Mouse (Mus musculus) erythroblast, embryonic 14.5 days (primary cell): ENCODE measurements around the gene Gm9918. TPM values are rescaled to one million over a fixed set of nuclear protein-coding genes. Genes with fewer than 3 reads are reported as not detected.

ENCODE experiments used
- H3K27me3 ChIP-seq: 2 replicates; pipeline ENCODE4 v1.6.1; 2012; ENCODE audit warnings: inconsistent platforms; ENCODE audit not compliant: control insufficient read depth
- H3K36me3 ChIP-seq: 2 replicates; pipeline ENCODE4 v1.6.1; 2012; ENCODE audit warnings: mild to moderate bottlenecking, inconsistent platforms; ENCODE audit not compliant: control insufficient read depth
- H3K4me1 ChIP-seq: 2 replicates; pipeline ENCODE4 v1.6.1; 2012; ENCODE audit warnings: inconsistent platforms; ENCODE audit not compliant: control insufficient read depth
- H3K4me3 ChIP-seq: replicated peaks from 2 replicates; pipeline ENCODE3; 2012; ENCODE audit warnings: moderate library complexity, mild to moderate bottlenecking, inconsistent platforms
- H3K9me3 ChIP-seq: 2 replicates; pipeline ENCODE4 v1.6.1; 2012; ENCODE audit warnings: low read length, inconsistent platforms, mixed read lengths; ENCODE audit not compliant: control insufficient read depth
- GATA1 ChIP-seq: IDR thresholded peaks from 2 replicates; pipeline ENCODE4 v1.6.1; 2012; ENCODE audit warnings: low read length, inconsistent platforms, mixed read lengths
- TAL1 ChIP-seq: IDR thresholded peaks from 3 replicates; pipeline ENCODE4 v1.6.1; 2012; ENCODE audit warnings: low read length, inconsistent platforms, mixed read lengths
- polyA plus RNA-seq: library from polyadenylated mRNA; stranded (reverse); fragments of >175 nt; gene quantifications from 2 replicates; pipeline ENCODE4 v1.2.3, GENCODE M21; 2012

The Gm9918 gene
- polyA plus RNA-seq, 1 experiment: not detected

- Histone ChIP-seq H3K27me3 (peaks cover 96% of the 10 kb centered on the region), H3K4me1 (peaks cover 19% of the 10 kb centered on the region), H3K4me3 (no peak overlapping the region), H3K36me3 (no peaks in the 10 kb centered on the region), H3K9me3 (no peaks in the 10 kb centered on the region; the same call in 1 of the 2 replicates)
- TF ChIP-seq GATA1 (no peak), TAL1 (no peak)
Observed at GRCm38 (mm10) chr15:102249967-102250366, 20.4 kb upstream of the Gm9918 start.

GRCm38 (mm10) chr15:102250521-102250920, 19.8 kb upstream of the Gm9918 start:
- TF ChIP-seq GATA1 (no peak), TAL1 (no peak)
- no peaks in the 10 kb centered on the region; the same call in 1 of the 2 replicates for H3K9me3 ChIP-seq
- peaks cover 19% of the 10 kb centered on the region for H3K4me1 ChIP-seq
- peaks cover 96% of the 10 kb centered on the region for H3K27me3 ChIP-seq
- H3K4me3 ChIP-seq: no peak overlapping the region
- no peaks in the 10 kb centered on the region for H3K36me3 ChIP-seq

GRCm38 (mm10) chr15:102255547-102256255, 14.7 kb upstream of the Gm9918 start:
- Histone ChIP-seq H3K36me3 (no peaks in the 10 kb centered on the region), H3K27me3 (peaks cover 93% of the 10 kb centered on the region), H3K9me3 (peaks cover 2% of the 10 kb centered on the region; the same call in 1 of the 2 replicates), H3K4me1 (peaks cover 5% of the 10 kb centered on the region), H3K4me3 (no peak overlapping the region)
- TF ChIP-seq GATA1 (no peak), TAL1 (no peak)

DNA sequence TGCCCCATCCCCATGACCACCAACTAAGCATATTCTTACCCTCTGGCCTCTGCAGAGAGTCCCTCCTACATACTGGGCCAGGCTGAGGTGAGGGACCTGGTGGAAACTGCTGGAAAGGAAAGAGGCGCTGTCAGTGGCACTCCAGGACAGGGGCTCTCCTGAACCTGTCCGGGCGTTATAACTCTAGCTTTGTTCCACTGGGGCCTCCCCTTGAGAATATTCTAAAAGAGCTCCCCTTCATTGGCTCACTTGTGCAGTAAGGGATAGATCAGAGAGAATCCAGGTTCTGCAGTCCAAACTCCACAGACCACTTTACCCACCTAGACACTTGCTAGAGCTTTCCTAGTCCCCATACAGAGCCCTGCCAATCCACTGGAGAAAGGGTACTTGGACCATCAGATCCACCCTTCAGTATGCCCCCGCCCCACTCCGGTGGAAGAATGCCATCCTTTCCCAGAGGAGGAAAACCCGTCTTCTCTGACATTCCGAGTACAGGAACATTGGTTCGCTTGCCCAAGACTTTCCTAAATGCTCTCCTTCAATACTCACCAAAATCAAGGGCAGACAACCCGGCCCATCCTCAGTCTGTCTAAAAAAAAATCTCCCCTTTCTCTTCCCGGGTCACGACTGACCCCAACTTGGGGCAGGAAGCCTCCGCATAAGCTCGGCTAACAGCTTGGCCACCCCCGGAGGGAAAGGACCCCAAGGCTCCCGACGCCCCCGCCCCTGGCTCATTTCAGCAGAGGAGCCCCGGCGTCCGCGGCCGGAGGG, 13.7 kb upstream of the Gm9918 start:
- H3K9me3 ChIP-seq: peaks cover 2% of the 10 kb centered on the region; the same call in 1 of the 2 replicates
- no peak overlapping the region for H3K4me3 ChIP-seq
- peaks cover 5% of the 10 kb centered on the region for H3K4me1 ChIP-seq
- no peaks in the 10 kb centered on the region for H3K36me3 ChIP-seq
- TF ChIP-seq GATA1: no peak
- TF ChIP-seq TAL1: no peak
- peaks cover 88% of the 10 kb centered on the region for H3K27me3 ChIP-seq

- Histone ChIP-seq H3K27me3 (peaks cover 88% of the 10 kb centered on the region), H3K9me3 (peaks cover 2% of the 10 kb centered on the region; the same call in 1 of the 2 replicates), H3K4me1 (peaks cover 5% of the 10 kb centered on the region), H3K36me3 (no peaks in the 10 kb centered on the region), H3K4me3 (peak within 1 kb of the TSS; percentile 32)
- no peak for TF ChIP-seq GATA1
- TF ChIP-seq TAL1: no peak
Observed at GRCm38 (mm10) chr15:102257202-102258075, 12.9 kb upstream of the Gm9918 start, which contains the start of gene Rarg. Gene Rarg, minus strand, starts transcription at chr15:102257517.

GRCm38 (mm10) chr15:102258076-102258470, 12.3 kb upstream of the Gm9918 start:
- no peak overlapping the region for H3K4me3 ChIP-seq

GRCm38 (mm10) chr15:102258581-102259253, 11.6 kb upstream of the Gm9918 start:
- TF ChIP-seq TAL1 (no peak), GATA1 (no peak)
- peaks cover 5% of the 10 kb centered on the region for H3K4me1 ChIP-seq
- H3K27me3 ChIP-seq: peaks cover 84% of the 10 kb centered on the region
- no peaks in the 10 kb centered on the region for H3K36me3 ChIP-seq
- peaks cover 2% of the 10 kb centered on the region; the same call in 1 of the 2 replicates for H3K9me3 ChIP-seq
- no peak overlapping the region for H3K4me3 ChIP-seq

More at GRCm38 (mm10) chr15:102258076-102258470, 12.3 kb upstream of the Gm9918 start:
- H3K27me3 ChIP-seq: peaks cover 87% of the 10 kb centered on the region
- H3K4me1 ChIP-seq: peaks cover 5% of the 10 kb centered on the region
- H3K36me3 ChIP-seq: no peaks in the 10 kb centered on the region
- peaks cover 2% of the 10 kb centered on the region; the same call in 1 of the 2 replicates for H3K9me3 ChIP-seq
- TF ChIP-seq GATA1: no peak
- no peak for TF ChIP-seq TAL1

- no peak for TF ChIP-seq GATA1
- Histone ChIP-seq H3K27me3 (peaks cover 52% of the 10 kb centered on the region), H3K36me3 (no peaks in the 10 kb centered on the region), H3K4me3 (no peak overlapping the region), H3K9me3 (peaks cover 2% of the 10 kb centered on the region; the same call in 1 of the 2 replicates), H3K4me1 (peaks cover 5% of the 10 kb centered on the region)
Observed at GRCm38 (mm10) chr15:102262582-102262981, 7.8 kb upstream of the Gm9918 start.
